Mouse (Mus musculus) olfactory bulb, adult 2 months (tissue): Measurements from ENCODE around the gene Zbtb25. TPM values are rescaled to one million over a fixed set of nuclear protein-coding genes. Genes with fewer than 3 reads are reported as not detected.

Source experiments
- H3K27ac ChIP-seq: fragments of 200-500 bp; 2 replicates; pipeline ENCODE4 v1.5.1; 2012; ENCODE audit warnings: low read depth, low read length; ENCODE audit not compliant: insufficient read depth
- H3K4me1 ChIP-seq: fragments of 200-500 bp; 2 replicates; pipeline ENCODE4 v1.6.1; 2012; ENCODE audit warnings: low read length; ENCODE audit not compliant: control insufficient read depth, insufficient read depth
- H3K4me3 ChIP-seq: fragments of 200-500 bp; 2 replicates; pipeline ENCODE4 v1.5.1; 2012; ENCODE audit warnings: mild to moderate bottlenecking, low read depth, low read length, moderate library complexity; ENCODE audit not compliant: insufficient read depth
- CTCF ChIP-seq: fragments of 200-500 bp; IDR thresholded peaks from 2 replicates; pipeline ENCODE4 v1.5.1; 2012; ENCODE audit warnings: low read depth, mild to moderate bottlenecking, low read length, moderate library complexity; ENCODE audit not compliant: insufficient read depth
- POLR2A ChIP-seq: fragments of 200-500 bp; IDR thresholded peaks from 2 replicates; pipeline ENCODE4 v1.6.1; 2012; ENCODE audit warnings: mild to moderate bottlenecking, low read depth, low read length, moderate library complexity; ENCODE audit not compliant: insufficient read depth
- WGBS: fragments of 180-500 bp; shearing (Covaris S2); methylation state at CpG from one replicate; pipeline ENCODE4 v1.1.7; 2018; 5-methylcytosine and 5-hydroxymethylcytosine counted together
- polyA plus RNA-seq: library from polyadenylated mRNA; stranded (reverse); fragments of >200 nt; gene quantifications from 2 replicates; pipeline ENCODE4 v1.2.4, GENCODE M21; 2012; ENCODE audit warnings: low replicate concordance; ENCODE audit not compliant: missing spikeins, insufficient read depth, insufficient read length

Gene Zbtb25
- polyA plus RNA-seq, 1 experiment, result not detected

- WGBS, result 95% methylated on average over 8 of the region's 8 CpGs
- Histone ChIP-seq H3K27ac (no peak overlapping the region), H3K4me3 (no peak overlapping the region), H3K4me1 (peaks cover 3% of the 10 kb centered on the region; the same call in 1 of the 2 replicates)
- no peak for TF ChIP-seq CTCF
- TF ChIP-seq POLR2A, result no peak
Measured at GRCm38 (mm10) chr12:76385342-76385741, 15.9 kb upstream of the Zbtb25 start.

- H3K4me3 ChIP-seq, result no peak overlapping the region
- H3K4me1 ChIP-seq, result no peaks in the 10 kb centered on the region
- no peak overlapping the region for H3K27ac ChIP-seq
- 92% methylated on average over 7 of the region's 7 CpGs for WGBS
- TF ChIP-seq CTCF (no peak), POLR2A (no peak)
Measured at GRCm38 (mm10) chr12:76380151-76380550, 10.7 kb upstream of the Zbtb25 start.

- 86% methylated on average over 5 of the region's 5 CpGs for WGBS
- H3K4me1 ChIP-seq, result no peaks in the 10 kb centered on the region
- H3K27ac ChIP-seq, result no peak overlapping the region
- no peak for TF ChIP-seq CTCF
- TF ChIP-seq POLR2A, result no peak
- H3K4me3 ChIP-seq, result no peak overlapping the region
Measured at GRCm38 (mm10) chr12:76378556-76378955, 9.2 kb upstream of the Zbtb25 start.

- TF ChIP-seq CTCF, result no peak
- TF ChIP-seq POLR2A, result no peak
- Histone ChIP-seq H3K27ac (no peak overlapping the region), H3K4me1 (peaks cover 2% of the 10 kb centered on the region; the same call in 1 of the 2 replicates), H3K4me3 (no peak overlapping the region)
- 87% methylated on average over 3 of the region's 3 CpGs for WGBS
Measured at GRCm38 (mm10) chr12:76377726-76378125, 8.3 kb upstream of the Zbtb25 start.

- H3K4me3 ChIP-seq, result no peak overlapping the region
- 95% methylated on average over 6 of the region's 6 CpGs for WGBS
- peaks cover 2% of the 10 kb centered on the region; the same call in 1 of the 2 replicates for H3K4me1 ChIP-seq
- no peak for TF ChIP-seq POLR2A
- H3K27ac ChIP-seq, result no peak overlapping the region
Measured at GRCm38 (mm10) chr12:76377059-76377458, 7.7 kb upstream of the Zbtb25 start.

GRCm38 (mm10) chr12:76376649-76377048 lies 7.2 kb upstream of the Zbtb25 start:
- WGBS, result 35% methylated on average over 7 of the region's 7 CpGs
- peaks cover 2% of the 10 kb centered on the region; the same call in 1 of the 2 replicates for H3K4me1 ChIP-seq
- H3K27ac ChIP-seq, result no peak overlapping the region
- TF ChIP-seq POLR2A, result no peak
- no peak for TF ChIP-seq CTCF
- H3K4me3 ChIP-seq, result no peak overlapping the region

GRCm38 (mm10) chr12:76375506-76375905 lies 6.1 kb upstream of the Zbtb25 start:
- Histone ChIP-seq H3K4me3 (no peak overlapping the region), H3K27ac (no peak overlapping the region), H3K4me1 (peaks cover 5% of the 10 kb centered on the region; the same call in 1 of the 2 replicates)
- TF ChIP-seq CTCF, result no peak
- no peak for TF ChIP-seq POLR2A
- WGBS, result 96% methylated on average over 3 of the region's 3 CpGs

GRCm38 (mm10) chr12:76374911-76375310 lies 5.5 kb upstream of the Zbtb25 start:
- WGBS, result 86% methylated on average over 4 of the region's 4 CpGs

GRCm38 (mm10) chr12:76373991-76374390 lies 4.6 kb upstream of the Zbtb25 start:
- Histone ChIP-seq H3K4me3 (no peak overlapping the region), H3K4me1 (peaks cover 5% of the 10 kb centered on the region; the same call in 1 of the 2 replicates), H3K27ac (no peak overlapping the region)
- 81% methylated on average over 6 of the region's 6 CpGs for WGBS
- TF ChIP-seq CTCF (no peak), POLR2A (no peak)

More at GRCm38 (mm10) chr12:76374911-76375310, 5.5 kb upstream of the Zbtb25 start:
- Histone ChIP-seq H3K4me1 (peaks cover 5% of the 10 kb centered on the region; the same call in 1 of the 2 replicates), H3K27ac (no peak overlapping the region), H3K4me3 (no peak overlapping the region)
- TF ChIP-seq POLR2A (no peak), CTCF (no peak)
